Mouse (Mus musculus): ENCODE results near the gene Slc46a1. TPM values are rescaled to one million over a fixed set of nuclear protein-coding genes. Genes with fewer than 3 reads are reported as not detected.

Slc46a1 gene
- polyA plus RNA-seq, 1 experiment: 93.2 TPM

DNA sequence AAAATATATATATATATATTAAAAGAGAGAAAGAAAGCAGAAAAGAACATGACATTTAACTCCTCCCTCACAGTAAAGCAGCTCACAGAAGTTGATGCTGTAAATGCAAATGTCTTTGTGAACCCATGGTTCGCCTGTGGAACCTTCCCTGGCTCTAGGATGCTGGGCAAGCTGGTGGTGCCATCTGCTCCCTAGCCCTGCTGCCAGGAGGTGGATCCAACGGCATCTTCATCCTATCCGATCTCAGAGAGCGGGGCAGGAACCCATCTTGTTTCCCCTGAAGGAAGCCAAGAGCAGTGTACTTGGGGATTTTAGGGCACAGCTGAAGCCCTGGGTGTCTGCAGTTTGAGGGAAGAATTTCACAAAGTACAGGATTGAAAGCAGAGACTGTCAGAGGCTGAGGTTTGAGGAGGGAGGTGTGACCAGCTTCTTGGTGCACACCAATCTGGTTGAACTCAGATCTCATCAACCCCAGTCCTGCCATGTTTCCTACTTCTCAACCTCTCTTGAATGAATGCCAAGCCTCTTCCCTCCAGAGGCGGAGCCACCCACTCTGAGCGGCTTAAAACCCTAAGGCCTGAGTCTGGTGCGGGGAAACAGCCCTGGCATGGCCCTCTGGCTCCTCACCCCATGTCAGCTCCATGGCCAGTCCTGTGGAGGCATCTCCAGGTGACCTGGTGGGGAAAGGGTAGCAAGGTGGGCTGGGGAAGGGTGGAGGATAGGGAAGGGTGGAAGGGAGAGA is 37.6 kb downstream of the Slc46a1 start, which contains the start of gene Sebox:
Sebox (plus strand) TSS at position 539 of the 742 bp plus-strand sequence.
- Histone ChIP-seq H3K4me1 (ENCODE audit: control insufficient read depth, insufficient read depth, low read length) (no peaks in the 10 kb centered on the region), H3K36me3 (ENCODE audit: control insufficient read depth, insufficient read depth, low read length) (no peaks in the 10 kb centered on the region), H3K4me3 (ENCODE audit: insufficient read depth, low read depth, low read length) (no peak within 1 kb of the TSS), H3K27ac (ENCODE audit: insufficient read depth, low read depth, low read length) (no peak within 1 kb of the TSS), H3K27me3 (replicated peaks; ENCODE audit: control insufficient read depth, insufficient read depth, low read length) (no peaks in the 10 kb centered on the region)
- TF ChIP-seq CTCF (conservative IDR thresholded peaks at IDR 0.05; ENCODE audit: insufficient read depth, insufficient read length, low read depth, low read length) (no peak), POLR2A (IDR thresholded peaks at IDR 0.05; ENCODE audit: low read depth, low read length) (no peak)
- WGBS: 68% methylated on average over 7 of the region's 7 CpGs
- no peak for DNase-seq

DNA sequence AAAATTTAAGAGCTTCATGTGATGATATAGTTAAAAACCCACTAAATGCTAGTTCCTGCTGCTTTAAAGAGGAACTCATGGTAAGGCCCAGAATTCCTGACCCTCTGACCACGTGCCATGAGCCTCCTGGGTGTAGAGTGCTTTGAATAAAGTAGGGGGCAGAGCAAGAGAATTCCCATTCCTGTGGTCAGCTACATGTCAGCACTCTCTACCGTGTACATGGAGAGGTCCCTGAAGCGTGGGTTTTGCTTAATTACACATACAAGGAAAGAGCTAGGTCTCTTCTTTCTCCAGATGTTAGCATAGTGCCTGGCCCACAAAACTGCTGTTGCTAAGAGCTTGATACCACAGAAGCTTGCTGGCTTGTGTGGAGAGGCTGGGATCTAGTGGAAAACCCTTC is 39.9 kb downstream of the Slc46a1 start:
- 85% methylated on average over 3 of the region's 3 CpGs for WGBS

DNA sequence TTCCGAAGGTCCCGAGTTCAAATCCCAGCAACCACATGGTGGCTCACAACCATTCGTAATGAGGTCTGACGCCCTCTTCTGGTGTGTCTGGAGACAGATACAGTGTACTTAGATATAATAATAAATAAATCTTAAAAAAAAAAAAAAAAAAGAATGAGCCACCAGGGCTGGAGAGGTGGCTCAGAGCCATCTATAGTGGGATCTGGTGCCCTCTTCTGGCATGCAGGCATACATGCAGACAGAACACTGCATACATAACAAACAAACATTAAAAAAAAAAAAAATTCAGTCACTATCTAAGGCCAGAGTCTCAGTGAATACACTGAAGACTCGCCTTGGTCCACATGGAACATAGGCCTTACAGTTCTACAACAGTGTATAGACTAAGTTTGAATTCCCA is 43.7 kb downstream of the Slc46a1 start:
- TF ChIP-seq POLR2A (IDR thresholded peaks at IDR 0.05; ENCODE audit: low read depth, low read length): no peak
- peak; percentile 51 for TF ChIP-seq CTCF (conservative IDR thresholded peaks at IDR 0.05; ENCODE audit: insufficient read depth, insufficient read length, low read depth, low read length)
- H3K27me3 ChIP-seq (replicated peaks; ENCODE audit: control insufficient read depth, insufficient read depth, low read length): no peaks in the 10 kb centered on the region
- H3K27ac ChIP-seq (ENCODE audit: insufficient read depth, low read depth, low read length): no peak overlapping the region
- DNase-seq: no peak
- no peak overlapping the region for H3K4me3 ChIP-seq (ENCODE audit: insufficient read depth, low read depth, low read length)
- H3K4me1 ChIP-seq (ENCODE audit: control insufficient read depth, insufficient read depth, low read length): peaks cover 5% of the 10 kb centered on the region; the same call in 1 of the 2 replicates
- WGBS: 82% methylated on average over 5 of the region's 5 CpGs
- peaks cover 2% of the 10 kb centered on the region for H3K36me3 ChIP-seq (ENCODE audit: control insufficient read depth, insufficient read depth, low read length)

More for the DNA sequence above, 39.9 kb downstream of the Slc46a1 start:
- Histone ChIP-seq H3K27me3 (replicated peaks; ENCODE audit: control insufficient read depth, insufficient read depth, low read length) (no peaks in the 10 kb centered on the region), H3K36me3 (ENCODE audit: control insufficient read depth, insufficient read depth, low read length) (peaks cover 2% of the 10 kb centered on the region), H3K27ac (ENCODE audit: insufficient read depth, low read depth, low read length) (no peak overlapping the region), H3K4me1 (ENCODE audit: control insufficient read depth, insufficient read depth, low read length) (no peaks in the 10 kb centered on the region), H3K4me3 (ENCODE audit: insufficient read depth, low read depth, low read length) (no peak overlapping the region)
- TF ChIP-seq CTCF (conservative IDR thresholded peaks at IDR 0.05; ENCODE audit: insufficient read depth, insufficient read length, low read depth, low read length): no peak
- no peak for TF ChIP-seq POLR2A (IDR thresholded peaks at IDR 0.05; ENCODE audit: low read depth, low read length)
- no peak for DNase-seq

DNA sequence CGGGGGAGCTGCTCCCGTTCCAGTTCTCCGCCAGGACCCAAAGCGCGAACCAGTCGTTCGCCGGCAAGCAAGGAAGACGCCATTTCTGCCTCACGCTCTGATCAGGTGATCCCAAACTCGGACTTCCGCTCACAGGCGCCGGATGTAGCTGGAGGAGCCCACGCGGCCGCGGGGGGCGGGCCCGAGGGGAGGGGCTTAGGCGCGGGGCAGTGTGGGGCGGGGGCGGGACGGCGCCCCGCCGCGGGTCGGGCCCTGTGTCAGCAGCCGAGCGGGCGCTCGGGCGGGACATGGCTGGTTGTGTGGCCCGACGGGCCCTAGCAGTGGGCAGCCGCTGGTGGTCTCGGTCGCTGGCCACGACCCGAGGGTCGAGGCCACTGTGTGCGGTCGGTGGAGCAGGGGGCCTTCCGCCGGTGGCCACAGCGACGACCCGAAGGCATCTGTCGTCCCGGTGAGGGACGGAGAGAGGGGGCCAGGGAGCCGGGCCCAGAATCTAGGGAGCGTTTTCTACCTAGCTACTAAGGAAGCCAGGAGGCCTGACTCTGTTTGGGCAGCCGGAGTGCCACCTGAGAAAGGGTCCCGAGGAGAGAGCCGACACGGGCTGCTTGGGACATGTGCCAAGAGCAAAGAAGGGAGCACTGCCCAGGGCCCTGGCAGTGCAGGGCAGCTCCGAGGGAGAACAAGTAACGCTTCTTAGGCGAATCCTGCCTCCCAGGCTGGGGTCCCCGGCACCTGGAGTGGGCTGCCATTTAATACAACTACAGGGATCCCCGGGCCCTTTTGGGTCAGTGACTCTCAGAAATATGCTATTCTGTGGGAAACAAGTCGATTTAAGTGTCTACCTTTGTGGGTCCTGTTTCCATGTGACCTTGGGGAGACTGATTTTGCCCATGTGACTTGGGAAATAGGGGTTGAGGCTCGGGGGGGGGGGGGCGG is 46.8 kb downstream of the Slc46a1 start, which contains the start of the genes Tmem199 and Poldip2:
Tmem199 (minus strand) TSS at position 148 of the 933 bp plus-strand sequence.
Poldip2 (plus strand) TSS at position 169 of the 933 bp plus-strand sequence.
- Histone ChIP-seq H3K27me3 (replicated peaks; ENCODE audit: control insufficient read depth, insufficient read depth, low read length) (no peaks in the 10 kb centered on the region), H3K4me1 (ENCODE audit: control insufficient read depth, insufficient read depth, low read length) (peaks cover 5% of the 10 kb centered on the region; the same call in 1 of the 2 replicates), H3K36me3 (ENCODE audit: control insufficient read depth, insufficient read depth, low read length) (peaks cover 3% of the 10 kb centered on the region), H3K4me3 (ENCODE audit: insufficient read depth, low read depth, low read length) (peak within 1 kb of the TSS; percentile 91), H3K27ac (ENCODE audit: insufficient read depth, low read depth, low read length) (peak within 1 kb of the TSS; percentile 61)
- DNase-seq: peak; percentile 95
- TF ChIP-seq CTCF (conservative IDR thresholded peaks at IDR 0.05; ENCODE audit: insufficient read depth, insufficient read length, low read depth, low read length) (no peak), POLR2A (IDR thresholded peaks at IDR 0.05; ENCODE audit: low read depth, low read length) (peak; percentile 6)
- WGBS: under 1% methylated on average over 61 of the region's 67 CpGs

DNA sequence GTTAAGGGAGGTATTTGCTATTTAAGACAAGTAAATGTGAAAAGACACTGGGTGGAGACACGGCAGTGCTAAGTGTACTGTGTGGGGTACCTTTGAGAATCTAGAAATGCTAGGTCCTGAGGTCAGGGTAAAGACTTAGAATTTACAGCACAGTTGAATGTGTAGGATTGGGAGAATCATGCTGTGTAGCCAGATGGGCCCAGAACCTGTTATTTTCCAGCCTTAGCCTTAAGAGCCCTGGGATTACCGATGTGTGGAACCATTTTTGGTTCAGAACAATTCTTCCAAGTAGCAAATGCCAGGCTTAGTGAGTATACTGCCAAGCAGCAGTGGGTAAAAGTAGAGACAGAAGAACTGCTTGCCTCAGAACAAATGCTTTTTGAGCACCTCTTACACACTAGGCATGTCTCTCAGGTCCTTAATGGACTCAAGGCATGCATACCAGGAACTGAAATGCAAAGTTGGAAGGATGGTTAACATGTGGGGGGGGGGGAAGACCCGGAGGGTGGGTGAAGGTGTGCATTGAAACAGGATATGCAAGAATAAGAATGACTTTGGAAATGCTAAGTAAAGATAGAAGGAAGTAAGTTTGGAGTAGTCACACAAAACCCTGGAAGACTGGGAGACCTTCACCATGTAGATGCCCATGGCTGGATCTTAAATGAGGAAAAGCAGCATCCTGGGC is 47.8 kb downstream of the Slc46a1 start:
- Histone ChIP-seq H3K36me3 (ENCODE audit: control insufficient read depth, insufficient read depth, low read length) (peaks cover 3% of the 10 kb centered on the region), H3K4me3 (ENCODE audit: insufficient read depth, low read depth, low read length) (no peak overlapping the region; the same call in 1 of the 2 replicates), H3K27me3 (replicated peaks; ENCODE audit: control insufficient read depth, insufficient read depth, low read length) (no peaks in the 10 kb centered on the region), H3K27ac (ENCODE audit: insufficient read depth, low read depth, low read length) (no peak overlapping the region), H3K4me1 (ENCODE audit: control insufficient read depth, insufficient read depth, low read length) (peaks cover 5% of the 10 kb centered on the region; the same call in 1 of the 2 replicates)
- WGBS: 62% methylated on average over 3 of the region's 3 CpGs
- DNase-seq: no peak
- TF ChIP-seq POLR2A (IDR thresholded peaks at IDR 0.05; ENCODE audit: low read depth, low read length): no peak
- no peak for TF ChIP-seq CTCF (conservative IDR thresholded peaks at IDR 0.05; ENCODE audit: insufficient read depth, insufficient read length, low read depth, low read length)

DNA sequence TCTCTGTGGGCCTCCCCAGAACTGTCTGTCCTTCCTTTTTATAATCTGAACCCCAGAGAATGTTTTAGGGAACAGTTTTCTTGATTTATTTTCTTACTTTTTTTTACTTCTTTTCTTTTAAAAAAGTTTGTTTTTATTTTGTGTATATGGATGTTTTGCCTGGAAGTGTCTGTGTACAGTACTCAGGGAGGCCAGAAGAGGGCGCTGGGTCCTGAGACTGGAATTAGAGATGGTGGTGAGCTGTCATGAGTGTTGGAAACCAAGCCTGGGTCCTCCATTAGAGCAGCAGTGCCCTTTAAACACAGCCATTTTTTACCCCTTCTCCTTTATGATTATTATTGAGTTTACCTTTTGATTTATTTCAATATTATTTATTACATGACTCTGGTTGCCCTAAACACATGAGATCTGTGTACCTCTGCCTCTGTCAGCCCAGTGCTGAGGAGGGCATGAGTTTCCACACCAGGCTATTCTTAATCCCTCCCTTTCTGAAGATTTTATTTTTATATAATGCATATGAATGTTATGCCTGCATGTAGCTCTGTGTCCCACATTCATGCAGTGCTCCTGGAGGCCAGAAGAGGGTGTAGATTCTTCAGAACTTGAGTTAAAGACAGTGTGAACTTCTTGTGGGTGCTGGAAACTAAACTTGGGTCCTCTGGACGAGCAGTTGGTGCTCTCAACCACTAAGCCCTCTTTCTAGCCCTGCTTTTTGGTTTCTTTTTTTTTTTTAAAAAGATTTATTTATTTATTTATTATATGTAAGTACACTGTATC is 50.2 kb downstream of the Slc46a1 start:
- WGBS: 66% methylated on average over 2 of the region's 2 CpGs
- Histone ChIP-seq H3K4me3 (ENCODE audit: insufficient read depth, low read depth, low read length) (no peak overlapping the region), H3K27me3 (replicated peaks; ENCODE audit: control insufficient read depth, insufficient read depth, low read length) (no peaks in the 10 kb centered on the region), H3K36me3 (ENCODE audit: control insufficient read depth, insufficient read depth, low read length) (peaks cover 2% of the 10 kb centered on the region), H3K27ac (ENCODE audit: insufficient read depth, low read depth, low read length) (no peak overlapping the region), H3K4me1 (ENCODE audit: control insufficient read depth, insufficient read depth, low read length) (peaks cover 5% of the 10 kb centered on the region; the same call in 1 of the 2 replicates)
- peak; percentile 57 for TF ChIP-seq CTCF (conservative IDR thresholded peaks at IDR 0.05; ENCODE audit: insufficient read depth, insufficient read length, low read depth, low read length)
- TF ChIP-seq POLR2A (IDR thresholded peaks at IDR 0.05; ENCODE audit: low read depth, low read length): no peak
- DNase-seq: no peak

All from kidney, adult 2 months (tissue).